Mouse (Mus musculus) heart, embryonic 10.5 days (tissue): Measurements from ENCODE around the gene Eif4a2. TPM values are rescaled to one million over a fixed set of nuclear protein-coding genes. Genes with fewer than 3 reads are reported as not detected.

Experiments
- DNase-seq: peaks from one replicate; pipeline ENCODE4 v3.0.0-alpha.2; 2017; ENCODE audit warnings: low spot score
- H3K27ac ChIP-seq: fragments of 300-500 bp; sonication (generic); 2 replicates; pipeline ENCODE4 v1.5.1; 2016; ENCODE audit warnings: mild to moderate bottlenecking
- H3K27me3 ChIP-seq: fragments of 300-500 bp; sonication (generic); 2 replicates; pipeline ENCODE4 v1.6.1; 2016; ENCODE audit warnings: mild to moderate bottlenecking; ENCODE audit not compliant: poor library complexity, insufficient read depth, severe bottlenecking
- H3K36me3 ChIP-seq: fragments of 300-500 bp; sonication (generic); 2 replicates; pipeline ENCODE4 v1.6.1; 2016; ENCODE audit warnings: mild to moderate bottlenecking, moderate library complexity
- H3K4me1 ChIP-seq: fragments of 300-500 bp; sonication (generic); 2 replicates; pipeline ENCODE4 v1.6.1; 2016; ENCODE audit warnings: mild to moderate bottlenecking
- H3K4me3 ChIP-seq: fragments of 300-500 bp; sonication (generic); 2 replicates; pipeline ENCODE4 v1.5.1; 2016; ENCODE audit warnings: mild to moderate bottlenecking, moderate library complexity
- H3K9me3 ChIP-seq: fragments of 300-500 bp; sonication (generic); 2 replicates; pipeline ENCODE4 v1.6.1; 2016; ENCODE audit warnings: mild to moderate bottlenecking, moderate library complexity
- WGBS: fragments of 180-500 bp; shearing (Covaris S2); methylation state at CpG from one replicate; pipeline ENCODE4 v1.1.7; 2016; 5-methylcytosine and 5-hydroxymethylcytosine counted together
- polyA plus RNA-seq: library from polyadenylated mRNA; unstranded; fragments of >200 nt; fragmentation: Nextera tagmentation; extraction: Ambion mirVana; gene quantifications from 2 replicates; pipeline ENCODE4 v1.2.1, GENCODE M21; 2016

Eif4a2 gene
- polyA plus RNA-seq, 1 experiment from 2014 or later = 184 TPM

DNA sequence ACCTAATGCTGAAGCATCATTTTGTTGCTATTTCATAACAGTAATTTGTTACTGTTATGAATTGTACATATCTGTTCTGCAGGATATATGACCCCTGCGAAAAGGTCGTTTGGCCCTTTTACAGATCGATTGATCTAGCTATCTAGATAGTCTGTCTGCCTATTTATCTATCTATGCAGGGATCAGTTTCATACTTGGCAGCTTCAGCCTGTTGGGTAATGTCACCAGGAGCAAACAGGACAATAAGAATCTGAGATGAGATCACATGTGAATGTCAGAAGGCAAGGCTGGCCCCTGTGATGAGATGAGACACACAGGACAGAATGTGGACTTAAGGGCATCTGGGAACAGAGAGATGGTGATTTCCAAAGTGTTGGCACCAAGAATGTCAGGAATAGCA is 23.1 kb downstream of the Eif4a2 start:
- Histone ChIP-seq H3K4me3 (no peak overlapping the region), H3K27ac (no peak overlapping the region), H3K4me1 (peaks cover 19% of the 10 kb centered on the region), H3K36me3 (no peaks in the 10 kb centered on the region), H3K27me3 (no peaks in the 10 kb centered on the region), H3K9me3 (no peaks in the 10 kb centered on the region)
- 88% methylated on average over 3 of the region's 3 CpGs for WGBS
- DNase-seq = no peak

DNA sequence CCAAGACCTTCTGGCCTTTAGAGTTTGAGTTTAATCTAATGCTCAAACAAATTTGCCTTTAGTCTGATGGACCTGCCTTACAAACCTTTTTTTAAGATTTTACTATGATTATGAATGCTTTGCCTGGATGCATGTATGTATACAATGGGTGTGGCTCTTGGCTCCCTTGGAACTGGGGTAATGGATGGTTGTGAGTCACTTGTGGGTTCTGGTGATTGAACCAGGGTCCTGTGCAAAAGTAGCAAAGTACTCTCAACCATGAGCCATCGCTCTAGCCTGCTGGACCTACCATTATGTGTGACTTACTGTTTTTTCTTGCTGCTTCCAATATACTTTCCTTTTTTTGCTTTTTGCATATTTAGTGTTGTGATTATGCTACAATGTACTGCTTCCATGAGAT is 25.1 kb downstream of the Eif4a2 start:
- Histone ChIP-seq H3K27ac (no peak overlapping the region), H3K4me3 (no peak overlapping the region), H3K4me1 (peaks cover 10% of the 10 kb centered on the region), H3K9me3 (no peaks in the 10 kb centered on the region), H3K27me3 (no peaks in the 10 kb centered on the region), H3K36me3 (no peaks in the 10 kb centered on the region)
- 94% methylated on average over 1 of the region's 1 CpGs for WGBS
- DNase-seq = no peak

DNA sequence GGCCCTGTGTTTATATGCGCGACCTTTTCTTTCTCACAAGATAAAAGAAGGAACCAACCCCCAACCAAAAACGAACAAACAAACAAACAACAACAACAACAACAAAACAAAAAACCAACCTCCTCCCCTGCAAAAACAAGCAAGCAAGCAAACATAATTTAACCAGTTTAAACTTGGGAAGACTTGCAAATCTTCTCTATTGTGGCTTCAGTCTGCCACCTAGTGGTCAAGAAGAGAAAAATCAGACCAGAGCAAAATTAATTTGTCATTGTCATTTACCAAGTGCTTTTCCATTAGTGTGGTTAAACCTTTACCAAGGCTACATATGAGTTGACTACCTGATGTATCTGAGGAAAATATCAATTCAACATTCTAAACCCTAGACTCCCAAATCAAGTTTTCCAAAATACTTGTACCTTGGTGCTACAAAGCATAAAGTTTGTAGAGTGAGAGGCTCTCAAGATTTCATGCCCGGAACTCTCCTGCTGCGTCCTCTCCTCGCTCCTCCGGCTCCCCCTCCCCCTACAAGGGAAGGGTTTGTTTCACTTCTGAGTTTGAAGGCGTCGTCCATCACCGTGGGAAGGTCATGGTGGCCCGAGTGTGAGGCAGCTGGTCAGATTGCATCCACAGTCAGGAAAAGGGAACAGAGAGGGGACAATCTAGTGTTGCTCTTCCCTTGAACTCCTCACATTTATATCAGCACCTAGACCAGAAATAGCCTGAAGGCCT is 28.3 kb downstream of the Eif4a2 start:
- no peaks in the 10 kb centered on the region for H3K9me3 ChIP-seq
- H3K27me3 ChIP-seq = no peaks in the 10 kb centered on the region
- no peak overlapping the region for H3K4me3 ChIP-seq
- no peak overlapping the region for H3K27ac ChIP-seq
- no peaks in the 10 kb centered on the region for H3K4me1 ChIP-seq
- WGBS = 22% methylated on average over 11 of the region's 11 CpGs
- no peaks in the 10 kb centered on the region for H3K36me3 ChIP-seq
- no peak for DNase-seq

DNA sequence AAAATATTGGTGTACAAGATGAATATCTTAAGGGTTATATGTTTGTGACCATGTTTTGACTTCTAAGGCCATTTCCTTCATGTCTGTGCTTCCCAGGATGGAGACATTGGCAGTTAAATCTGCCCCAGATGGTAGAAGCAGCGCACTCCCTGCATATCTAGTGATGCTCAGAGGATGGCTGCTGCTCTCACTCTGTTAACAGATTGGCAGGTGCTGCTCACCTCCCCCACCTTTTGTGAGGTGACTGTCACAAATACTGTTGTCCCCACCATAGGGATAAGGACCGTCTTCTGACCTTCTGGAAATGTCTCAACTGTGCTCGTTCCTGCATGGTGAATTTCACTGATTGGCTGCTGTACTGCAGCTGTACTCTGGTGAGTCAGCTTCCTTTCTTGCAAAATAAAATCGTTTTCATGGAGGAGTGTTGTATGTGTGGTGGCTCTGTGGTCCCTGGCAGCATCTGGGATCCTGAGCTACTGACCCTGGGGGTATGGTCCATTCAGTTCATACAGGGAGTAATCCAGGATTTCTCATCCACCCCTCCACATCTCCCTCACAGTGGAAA is 29.2 kb downstream of the Eif4a2 start:
- Histone ChIP-seq H3K36me3 (no peaks in the 10 kb centered on the region), H3K9me3 (no peaks in the 10 kb centered on the region), H3K4me1 (no peaks in the 10 kb centered on the region), H3K27me3 (no peaks in the 10 kb centered on the region), H3K27ac (no peak overlapping the region), H3K4me3 (no peak overlapping the region)
- no peak for DNase-seq
- WGBS = 54% methylated on average over 4 of the region's 4 CpGs

DNA sequence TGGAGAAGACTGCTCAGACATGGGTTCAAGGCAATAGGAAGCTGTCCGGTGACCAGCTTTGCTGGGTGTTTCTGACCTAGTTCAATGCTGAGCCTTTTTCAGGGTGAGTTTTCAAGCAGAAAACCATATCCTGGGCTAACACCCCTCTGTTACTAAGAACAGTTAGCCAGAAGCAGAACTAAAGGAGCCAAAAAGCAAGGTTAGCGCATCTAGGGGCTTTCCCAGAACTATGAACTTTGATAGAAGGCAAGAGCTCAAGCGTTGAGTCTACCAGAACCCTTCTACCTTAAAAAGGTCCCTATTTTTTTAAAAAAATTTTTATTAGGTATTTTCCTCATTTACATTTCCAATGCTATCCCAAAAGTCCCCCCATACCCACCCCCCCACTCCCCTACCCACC is 33.7 kb downstream of the Eif4a2 start:
- WGBS = 91% methylated on average over 3 of the region's 3 CpGs
- H3K9me3 ChIP-seq = no peaks in the 10 kb centered on the region
- no peak overlapping the region for H3K4me3 ChIP-seq

DNA sequence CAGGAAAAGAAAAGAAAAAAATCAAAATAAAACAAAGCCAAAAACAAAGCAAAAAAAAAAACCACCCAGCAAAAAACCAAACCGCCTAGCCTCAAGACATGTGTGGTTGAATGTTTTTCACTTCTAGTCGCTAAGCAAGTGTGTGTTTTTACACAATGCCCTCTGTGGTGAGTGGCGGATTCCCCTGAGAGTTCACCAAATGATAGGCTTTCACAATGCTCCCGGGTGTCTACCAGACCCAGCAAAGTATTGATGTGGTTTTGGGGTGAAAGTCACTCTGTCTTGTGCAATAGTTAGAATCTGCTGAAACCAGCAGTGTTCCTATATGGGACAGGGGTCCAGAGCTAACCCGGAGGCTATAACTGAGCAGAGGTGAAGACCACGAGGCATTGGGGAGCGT is 37.1 kb downstream of the Eif4a2 start:
- Histone ChIP-seq H3K27ac (no peak overlapping the region), H3K9me3 (no peaks in the 10 kb centered on the region), H3K4me3 (no peak overlapping the region), H3K27me3 (no peaks in the 10 kb centered on the region), H3K4me1 (0 out of 2 replicates have a peak, but pooled peaks cover 4% of the 10 kb centered on the region), H3K36me3 (no peaks in the 10 kb centered on the region)
- DNase-seq = no peak
- WGBS = 83% methylated on average over 7 of the region's 7 CpGs

More for the DNA sequence above, 33.7 kb downstream of the Eif4a2 start:
- DNase-seq = no peak
- Histone ChIP-seq H3K36me3 (no peaks in the 10 kb centered on the region), H3K27me3 (no peaks in the 10 kb centered on the region), H3K27ac (no peak overlapping the region), H3K4me1 (0 out of 2 replicates have a peak, but pooled peaks cover 4% of the 10 kb centered on the region)

DNA sequence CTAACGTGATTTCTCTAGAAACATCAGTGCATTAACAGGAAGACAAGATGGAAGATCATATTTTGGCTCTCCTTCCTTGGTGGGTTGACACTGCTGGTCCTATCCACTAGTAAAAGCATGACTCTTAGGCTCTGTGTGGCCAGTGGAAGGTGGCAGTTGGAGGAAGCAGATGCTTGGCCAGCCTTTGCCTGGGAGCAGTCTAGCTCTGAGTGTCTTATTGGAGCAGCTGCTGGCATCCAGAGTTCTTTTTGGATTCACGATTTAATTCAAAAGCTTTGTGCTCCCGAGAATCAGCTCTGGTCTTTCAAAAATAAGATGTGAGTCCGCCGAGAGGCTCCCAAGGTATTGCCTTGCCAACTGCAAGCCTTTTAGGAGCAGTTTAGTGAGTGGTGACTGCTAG is 38.0 kb downstream of the Eif4a2 start:
- 0 out of 2 replicates have a peak, but pooled peaks cover 4% of the 10 kb centered on the region for H3K4me1 ChIP-seq
- no peak overlapping the region for H3K27ac ChIP-seq
- no peaks in the 10 kb centered on the region for H3K27me3 ChIP-seq
- WGBS = 76% methylated on average over 5 of the region's 5 CpGs
- DNase-seq = no peak
- H3K36me3 ChIP-seq = no peaks in the 10 kb centered on the region
- H3K4me3 ChIP-seq = no peak overlapping the region
- no peaks in the 10 kb centered on the region for H3K9me3 ChIP-seq

DNA sequence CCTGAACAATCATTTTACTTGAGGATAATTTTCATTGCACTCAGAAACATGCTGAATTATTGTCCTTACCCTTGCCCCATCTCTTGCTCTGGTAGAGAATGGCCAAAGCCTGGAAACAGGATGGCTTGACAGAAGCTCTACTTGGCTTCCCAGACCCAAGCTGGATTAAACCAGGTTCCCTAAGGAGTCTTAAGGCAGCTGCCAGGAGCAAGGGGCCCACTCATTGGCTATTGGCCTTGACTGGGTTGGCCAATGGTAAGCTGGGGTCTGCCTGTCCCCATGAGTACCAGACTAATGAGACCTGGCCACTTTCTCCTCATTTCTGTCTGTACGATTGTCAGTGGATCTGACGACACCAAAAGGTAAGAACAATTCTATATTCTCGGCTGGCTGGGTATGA is 39.0 kb downstream of the Eif4a2 start, which contains the start of gene Adipoq:
Gene Adipoq, plus strand, starts transcription at position 257 of the 400 bp plus-strand sequence.
- WGBS = 88% methylated on average over 3 of the region's 3 CpGs
- Histone ChIP-seq H3K9me3 (no peaks in the 10 kb centered on the region), H3K4me3 (no peak within 1 kb of the TSS), H3K27me3 (no peaks in the 10 kb centered on the region), H3K4me1 (0 out of 2 replicates have a peak, but pooled peaks cover 4% of the 10 kb centered on the region), H3K27ac (no peak within 1 kb of the TSS), H3K36me3 (no peaks in the 10 kb centered on the region)
- DNase-seq = no peak

DNA sequence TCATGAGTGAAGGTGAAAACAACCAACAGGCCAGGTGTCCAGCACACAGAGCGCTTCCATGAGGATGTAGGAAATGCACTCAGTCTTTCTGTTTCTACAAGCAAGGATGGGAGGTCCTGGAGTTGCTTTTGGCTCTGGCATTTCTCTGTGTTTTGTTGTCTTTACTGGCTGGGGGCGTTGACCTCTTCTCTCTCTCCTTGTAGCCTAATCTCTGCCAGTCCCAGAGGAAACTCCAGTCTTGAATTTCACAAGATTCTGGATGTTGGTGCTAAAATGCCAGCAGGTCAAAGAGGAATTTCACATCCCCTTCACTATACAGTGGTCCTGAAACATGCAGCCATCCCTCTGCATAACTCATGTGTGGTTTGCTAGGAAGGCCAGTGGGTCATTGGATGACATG is 41.7 kb downstream of the Eif4a2 start:
- DNase-seq = no peak
- Histone ChIP-seq H3K36me3 (no peaks in the 10 kb centered on the region), H3K4me3 (no peak overlapping the region), H3K4me1 (0 out of 2 replicates have a peak, but pooled peaks cover 4% of the 10 kb centered on the region), H3K27ac (no peak overlapping the region), H3K27me3 (no peaks in the 10 kb centered on the region), H3K9me3 (no peaks in the 10 kb centered on the region)
- WGBS = 52% methylated on average over 2 of the region's 2 CpGs

DNA sequence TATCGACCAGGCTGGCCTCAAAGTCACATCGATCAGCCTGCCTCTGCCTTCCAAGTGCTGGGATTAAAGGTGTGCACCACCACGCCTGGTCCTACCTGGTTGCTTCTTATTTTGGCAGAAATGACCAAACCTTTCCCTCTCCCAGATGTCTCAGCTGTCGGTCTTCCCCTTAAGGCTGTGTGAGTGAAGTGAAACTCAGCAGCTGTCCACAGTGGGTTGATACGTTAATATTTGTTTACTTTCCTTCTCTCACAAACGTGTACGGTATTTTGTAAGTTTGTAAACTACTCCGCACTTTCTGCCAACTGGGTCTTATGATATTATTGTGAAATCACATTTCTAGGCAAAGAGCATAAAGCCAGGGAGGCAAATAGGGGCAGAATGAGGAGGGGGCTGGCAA is 42.2 kb downstream of the Eif4a2 start:
- no peak for DNase-seq
- Histone ChIP-seq H3K36me3 (no peaks in the 10 kb centered on the region), H3K4me1 (0 out of 2 replicates have a peak, but pooled peaks cover 4% of the 10 kb centered on the region), H3K27me3 (no peaks in the 10 kb centered on the region), H3K27ac (no peak overlapping the region), H3K4me3 (no peak overlapping the region), H3K9me3 (no peaks in the 10 kb centered on the region)
- 79% methylated on average over 8 of the region's 8 CpGs for WGBS

DNA sequence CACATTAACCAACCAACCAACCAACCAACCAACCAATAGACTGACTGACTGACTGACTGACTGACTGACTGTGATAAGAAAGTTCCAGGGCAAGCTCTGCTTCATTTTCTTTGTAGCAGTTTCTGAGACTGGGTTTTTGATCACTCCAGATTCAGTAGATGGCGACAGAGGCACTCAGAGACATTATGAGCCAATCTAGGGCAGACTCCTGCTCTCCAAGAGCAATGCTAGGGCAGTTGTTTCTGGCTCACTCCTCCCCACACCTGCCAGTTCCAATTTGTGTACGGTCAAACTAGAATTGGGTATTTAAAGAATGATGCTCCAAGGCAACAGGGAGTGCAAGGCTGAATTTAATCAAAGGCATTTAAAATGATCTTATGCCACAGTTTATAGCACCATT is 44.2 kb downstream of the Eif4a2 start:
- H3K27me3 ChIP-seq = no peaks in the 10 kb centered on the region
- no peaks in the 10 kb centered on the region for H3K36me3 ChIP-seq
- no peaks in the 10 kb centered on the region for H3K9me3 ChIP-seq
- 24% methylated on average over 2 of the region's 2 CpGs for WGBS
- H3K4me1 ChIP-seq = no peaks in the 10 kb centered on the region
- no peak for DNase-seq
- no peak overlapping the region for H3K4me3 ChIP-seq
- H3K27ac ChIP-seq = no peak overlapping the region

DNA sequence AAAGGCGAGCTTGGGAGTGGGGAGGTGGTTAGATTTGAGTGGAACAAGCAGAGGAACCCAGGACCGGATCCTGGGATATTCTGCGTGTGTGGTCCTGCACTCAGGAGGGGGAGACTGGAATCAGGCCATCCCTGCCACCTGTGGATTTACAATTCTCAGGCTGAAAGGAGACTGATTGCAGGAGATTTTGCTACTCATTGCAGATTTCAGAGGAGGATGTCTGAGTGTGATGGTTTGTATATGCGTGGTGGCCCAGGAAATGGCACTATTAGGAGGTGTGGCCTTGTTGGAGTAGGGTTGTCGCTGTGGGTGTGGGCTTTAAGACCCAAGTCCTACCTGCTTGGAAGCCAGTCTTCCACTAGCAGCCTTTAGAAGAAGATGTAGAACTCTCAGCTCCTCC is 47.0 kb downstream of the Eif4a2 start:
- WGBS = 89% methylated on average over 5 of the region's 5 CpGs
- Histone ChIP-seq H3K36me3 (no peaks in the 10 kb centered on the region), H3K4me1 (peaks cover 11% of the 10 kb centered on the region), H3K27ac (no peak overlapping the region), H3K27me3 (no peaks in the 10 kb centered on the region), H3K4me3 (no peak overlapping the region), H3K9me3 (no peaks in the 10 kb centered on the region)
- DNase-seq = no peak

DNA sequence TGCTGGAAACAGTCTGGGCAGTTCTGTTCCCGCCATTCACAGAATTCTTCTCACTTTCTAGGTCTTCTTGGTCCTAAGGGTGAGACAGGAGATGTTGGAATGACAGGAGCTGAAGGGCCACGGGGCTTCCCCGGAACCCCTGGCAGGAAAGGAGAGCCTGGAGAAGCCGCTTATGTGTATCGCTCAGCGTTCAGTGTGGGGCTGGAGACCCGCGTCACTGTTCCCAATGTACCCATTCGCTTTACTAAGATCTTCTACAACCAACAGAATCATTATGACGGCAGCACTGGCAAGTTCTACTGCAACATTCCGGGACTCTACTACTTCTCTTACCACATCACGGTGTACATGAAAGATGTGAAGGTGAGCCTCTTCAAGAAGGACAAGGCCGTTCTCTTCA is 49.8 kb downstream of the Eif4a2 start:
- no peak overlapping the region for H3K27ac ChIP-seq
- no peak overlapping the region for H3K4me3 ChIP-seq
- no peaks in the 10 kb centered on the region for H3K9me3 ChIP-seq
- DNase-seq = no peak
- 93% methylated on average over 13 of the region's 13 CpGs for whole genome bisulfite sequencing
- no peaks in the 10 kb centered on the region for H3K27me3 ChIP-seq
- peaks cover 15% of the 10 kb centered on the region for H3K4me1 ChIP-seq
- no peaks in the 10 kb centered on the region for H3K36me3 ChIP-seq
